Mouse (Mus musculus) left cerebral cortex, adult 2 months (tissue): Measurements from ENCODE around the gene Zfp62. TPM values are rescaled to one million over a fixed set of nuclear protein-coding genes. Genes with fewer than 3 reads are reported as not detected.

Experiments used
- DNase-seq, 2 experiments: peaks; one replicate each; pipeline ENCODE4 v3.0.0; 2021 to 2022; ENCODE audit warnings: low spot score in 2 of 2, mixed read lengths in 1 of 2; ENCODE audit errors: extremely low spot score in 1 of 2
- H3K27ac ChIP-seq: fragments of 200-600 bp; 2 replicates; pipeline ENCODE4 v1.8.1; 2022
- H3K4me3 ChIP-seq: fragments of 200-600 bp; 2 replicates; pipeline ENCODE4 v1.8.1; 2022
- CTCF ChIP-seq: fragments of 200-600 bp; IDR thresholded peaks from 2 replicates; pipeline ENCODE4 v1.8.1; 2022; ENCODE audit warnings: antibody characterized with exemption, mild to moderate bottlenecking, moderate library complexity
- intact Hi-C: fragments of 180-260 bp; cut with DNase I; formaldehyde crosslinking; loops from one replicate; pipeline ENCODE4 v1.15.1; 2025
- total RNA-seq, 2 experiments: library from RNA; stranded (reverse); gene quantifications; 2 replicates each; pipeline ENCODE4 v1.2.3; 2021

Zfp62 gene
- total RNA-seq, 2 experiments from 2014 or later = 53.1 to 58.1 TPM

DNA sequence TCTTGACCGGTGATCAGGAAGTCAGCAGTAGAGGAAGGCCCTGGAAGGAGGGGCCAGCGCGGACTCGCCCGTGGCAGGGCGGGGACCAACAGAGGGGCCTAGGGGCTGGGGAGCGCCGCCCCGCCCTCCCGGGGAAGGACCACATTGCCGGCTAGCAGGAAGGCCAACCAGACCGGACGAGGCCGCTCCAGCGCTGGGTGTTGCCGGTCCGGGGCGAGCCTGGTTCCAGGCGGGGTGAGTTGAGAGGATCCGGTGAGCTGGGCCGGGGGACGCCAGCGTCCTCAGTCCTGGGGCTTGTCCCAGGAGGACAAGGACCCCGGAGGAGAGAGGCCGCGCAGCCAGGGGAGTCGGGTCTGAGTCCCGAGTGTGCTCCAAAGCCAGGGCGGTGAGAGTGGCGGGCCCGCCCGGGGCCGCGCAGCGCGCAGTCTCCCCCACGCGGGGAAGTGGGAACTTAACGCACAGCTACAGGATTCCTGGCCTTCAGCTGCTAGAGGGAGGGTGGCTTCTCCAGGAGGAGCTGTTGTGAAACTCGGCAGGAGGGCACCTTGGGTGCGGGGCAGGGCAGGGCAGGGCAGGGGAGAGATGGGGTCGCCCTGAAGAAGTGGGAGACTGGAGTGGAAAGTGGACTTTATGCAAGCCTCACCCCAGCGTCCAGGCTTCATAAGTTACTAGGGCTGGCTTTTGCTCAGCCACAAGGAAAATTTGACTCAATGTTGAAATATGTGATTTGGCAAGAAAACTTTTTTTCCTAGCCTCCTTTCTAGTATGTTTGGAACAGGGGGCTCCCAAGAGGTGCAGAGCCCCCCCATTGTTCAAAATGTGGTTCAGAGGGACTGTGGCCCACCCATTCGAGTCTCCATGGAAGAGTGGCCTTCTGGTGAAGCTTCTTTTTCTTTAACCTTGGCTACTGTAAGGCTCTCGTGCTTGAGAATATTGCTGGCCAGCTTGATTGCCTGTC is 47.6 kb downstream of the Zfp62 start:
- TF ChIP-seq CTCF = peak; percentile 48
- intact Hi-C loops = loop anchor here (2.0 kb wide), 1 partner anchor 48 kb away; the partner anchor contains the start of gene Zfp62
- Histone ChIP-seq H3K4me3 (peak overlapping the region; percentile 90), H3K27ac (peak overlapping the region; percentile 85)
- DNase-seq = peak; percentile 59 to 74

DNA sequence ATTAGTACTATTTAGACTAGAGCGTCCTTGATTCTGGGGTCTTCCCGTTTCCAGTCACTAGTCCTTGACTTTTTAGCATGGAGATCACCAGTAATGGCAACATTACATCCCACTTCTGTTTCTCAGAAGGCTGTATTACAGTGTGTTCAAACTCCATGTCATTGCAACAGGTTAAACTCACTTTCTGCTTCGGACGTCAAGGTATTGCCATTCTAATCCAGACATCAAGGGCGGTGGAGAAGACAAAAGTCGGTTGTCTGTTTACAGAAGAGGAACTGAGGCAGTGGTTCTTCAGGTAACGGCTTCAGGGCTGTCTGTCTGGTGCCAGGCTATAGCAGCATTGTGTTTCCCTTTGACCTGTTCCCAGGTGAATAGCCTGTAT is 48.3 kb downstream of the Zfp62 start:
- Histone ChIP-seq H3K4me3 (no peak overlapping the region; the same call in 1 of the 2 replicates), H3K27ac (no peak overlapping the region)
- TF ChIP-seq CTCF = no peak
- no peak for DNase-seq
- intact Hi-C loops = loop anchor here (2.0 kb wide), 1 partner anchor 49 kb away; the partner anchor contains the start of gene Zfp62

DNA sequence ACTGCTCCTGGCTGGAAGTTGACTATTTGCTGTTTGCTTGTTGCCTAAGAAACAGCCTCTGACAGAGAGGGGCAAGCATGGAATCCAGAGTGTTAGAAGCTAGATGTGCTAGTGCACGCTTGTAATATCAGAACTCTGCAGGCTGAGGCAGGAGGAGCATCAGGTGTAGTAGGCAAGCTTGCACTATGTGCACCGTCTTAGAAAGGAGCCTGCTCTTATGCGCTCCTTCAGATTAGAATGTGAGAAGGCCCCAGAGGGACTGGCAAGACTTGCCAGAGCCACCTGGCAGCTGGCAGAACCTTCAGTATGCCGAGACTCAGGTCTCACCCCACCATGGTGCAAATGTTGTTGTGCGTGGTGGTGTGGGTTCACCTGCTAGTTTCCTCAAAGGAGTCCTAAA is 49.0 kb downstream of the Zfp62 start:
- intact Hi-C loops = no loop called here
- no peak overlapping the region for H3K4me3 ChIP-seq
- no peak overlapping the region for H3K27ac ChIP-seq
- no peak for DNase-seq
- no peak for TF ChIP-seq CTCF

DNA sequence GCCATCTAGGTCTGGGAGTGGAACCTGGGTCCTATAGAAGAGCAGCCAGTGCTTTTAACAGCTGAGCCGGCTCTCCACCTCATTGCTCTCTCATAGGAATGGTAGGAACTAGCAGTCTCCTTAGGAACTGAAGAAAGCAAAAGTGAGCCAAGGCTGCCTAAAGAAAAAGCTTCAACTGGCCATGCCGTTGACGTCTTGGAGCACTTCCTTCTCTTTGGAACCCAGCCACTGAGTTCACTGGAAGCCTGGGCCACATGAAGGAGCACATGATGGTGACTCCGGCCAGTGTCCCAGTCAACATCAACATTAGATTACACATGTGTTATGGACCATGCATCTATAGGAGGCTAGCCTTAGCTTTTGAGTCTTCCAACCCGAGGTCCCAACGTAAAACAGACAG is 49.9 kb downstream of the Zfp62 start:
- DNase-seq = no peak
- H3K27ac ChIP-seq = no peak overlapping the region
- intact Hi-C loops = no loop called here
- no peak for TF ChIP-seq CTCF
- H3K4me3 ChIP-seq = no peak overlapping the region

DNA sequence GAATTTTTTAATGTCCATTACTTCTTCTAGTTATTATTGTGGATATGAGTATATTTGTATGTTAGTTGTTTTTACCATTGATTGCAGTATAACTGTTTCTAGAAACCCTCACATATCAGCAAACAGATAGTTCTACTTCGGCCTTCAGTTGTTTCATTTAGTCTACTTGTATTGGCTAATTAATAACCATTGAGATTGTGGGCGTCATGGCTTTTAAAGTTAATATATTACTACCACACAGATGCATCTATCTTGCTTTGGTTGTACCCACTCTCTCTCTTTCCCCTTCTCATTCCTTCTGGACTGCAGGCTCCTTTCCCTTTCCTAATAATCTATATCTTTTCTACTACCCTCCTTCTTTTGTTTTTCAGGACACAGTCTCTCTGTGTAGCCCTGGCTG is 56.2 kb downstream of the Zfp62 start:
- H3K4me3 ChIP-seq = no peak overlapping the region
- no peak for TF ChIP-seq CTCF
- no peak for DNase-seq
- intact Hi-C loops = no loop called here
- H3K27ac ChIP-seq = no peak overlapping the region

DNA sequence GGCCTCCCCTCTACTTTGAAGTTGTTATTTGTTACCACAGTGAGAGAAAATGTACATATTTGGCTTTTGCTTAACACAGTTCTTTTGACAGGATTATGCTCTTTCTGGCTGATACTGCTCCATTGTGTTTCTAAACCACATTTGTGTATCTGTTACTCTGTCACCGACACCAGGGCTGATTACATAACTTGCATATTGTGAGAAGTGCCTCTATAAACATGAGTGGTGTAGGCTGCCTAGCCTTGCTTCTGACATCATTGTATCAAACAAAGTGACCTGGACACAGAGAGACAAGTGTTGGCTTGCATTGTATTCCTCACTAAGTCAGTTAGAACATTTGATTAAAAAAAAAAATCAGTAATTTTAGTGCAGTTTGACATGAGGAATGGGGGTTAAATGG is 56.7 kb downstream of the Zfp62 start:
- no peak for TF ChIP-seq CTCF
- DNase-seq = no peak
- intact Hi-C loops = no loop called here

DNA sequence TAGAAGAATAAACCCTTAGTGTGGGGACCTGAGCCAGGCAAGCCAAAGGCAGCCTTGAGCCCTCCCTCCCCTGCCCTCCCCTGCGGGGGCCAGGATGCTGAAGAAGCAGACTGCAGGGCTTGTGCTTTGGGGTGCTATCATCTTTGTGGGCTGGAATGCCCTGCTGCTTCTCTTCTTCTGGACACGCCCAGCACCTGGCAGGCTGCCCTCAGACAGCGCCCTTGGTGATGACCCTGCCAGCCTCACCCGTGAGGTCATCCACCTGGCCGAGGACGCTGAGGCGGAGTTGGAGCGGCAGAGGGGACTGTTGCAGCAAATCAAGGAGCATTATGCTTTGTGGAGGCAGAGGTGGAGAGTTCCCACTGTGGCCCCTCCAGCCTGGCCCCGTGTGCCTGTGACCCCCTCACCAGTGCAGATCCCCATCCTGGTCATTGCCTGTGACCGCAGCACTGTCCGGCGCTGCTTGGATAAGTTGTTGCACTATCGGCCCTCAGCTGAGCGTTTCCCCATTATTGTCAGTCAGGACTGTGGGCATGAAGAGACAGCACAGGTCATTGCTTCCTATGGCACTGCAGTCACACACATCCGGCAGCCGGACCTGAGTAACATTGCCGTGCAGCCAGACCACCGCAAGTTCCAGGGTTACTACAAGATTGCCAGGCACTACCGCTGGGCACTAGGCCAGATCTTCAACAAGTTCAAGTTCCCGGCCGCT is 57.7 kb downstream of the Zfp62 start:
- no peak overlapping the region for H3K27ac ChIP-seq

More for the DNA sequence above, 56.7 kb downstream of the Zfp62 start:
- H3K4me3 ChIP-seq = no peak overlapping the region
- no peak overlapping the region for H3K27ac ChIP-seq

DNA sequence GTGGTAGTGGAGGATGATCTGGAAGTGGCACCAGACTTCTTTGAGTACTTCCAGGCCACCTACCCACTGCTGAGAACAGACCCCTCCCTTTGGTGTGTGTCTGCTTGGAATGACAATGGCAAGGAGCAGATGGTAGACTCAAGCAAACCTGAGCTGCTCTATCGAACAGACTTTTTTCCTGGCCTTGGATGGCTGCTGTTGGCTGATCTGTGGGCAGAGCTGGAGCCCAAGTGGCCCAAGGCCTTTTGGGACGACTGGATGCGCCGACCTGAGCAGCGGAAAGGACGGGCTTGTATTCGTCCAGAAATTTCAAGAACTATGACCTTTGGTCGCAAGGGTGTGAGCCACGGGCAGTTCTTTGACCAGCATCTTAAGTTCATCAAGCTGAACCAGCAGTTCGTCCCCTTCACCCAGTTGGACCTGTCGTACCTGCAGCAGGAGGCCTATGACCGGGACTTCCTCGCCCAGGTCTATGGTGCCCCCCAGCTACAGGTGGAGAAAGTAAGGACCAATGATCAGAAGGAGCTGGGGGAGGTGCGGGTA is 58.3 kb downstream of the Zfp62 start:
- no peak for DNase-seq
- no peak overlapping the region for H3K4me3 ChIP-seq
- no peak overlapping the region for H3K27ac ChIP-seq
- TF ChIP-seq CTCF = no peak
- intact Hi-C loops = no loop called here

More for the DNA sequence above, 57.7 kb downstream of the Zfp62 start:
- TF ChIP-seq CTCF = no peak
- intact Hi-C loops = no loop called here
- H3K4me3 ChIP-seq = no peak overlapping the region
- no peak for DNase-seq

DNA sequence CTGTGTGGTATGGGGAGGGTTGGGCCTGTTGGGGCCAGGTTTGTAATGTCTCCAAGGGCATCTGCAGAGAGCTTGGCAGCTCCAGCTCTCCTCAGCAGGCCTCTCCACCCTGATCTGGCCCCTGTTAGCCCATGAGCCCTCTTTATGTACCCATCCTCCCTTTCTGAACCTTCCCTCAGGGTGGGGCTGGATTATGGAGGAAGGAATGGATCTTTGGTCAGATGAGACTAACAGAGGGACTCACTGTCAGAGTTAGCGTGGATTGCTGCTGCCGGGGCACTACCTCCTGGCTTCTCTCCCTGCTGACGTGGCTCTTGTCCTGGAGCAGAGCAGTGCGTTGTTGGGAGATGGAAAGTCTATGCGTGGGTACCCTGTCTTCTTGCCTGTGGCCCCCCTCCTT is 59.2 kb downstream of the Zfp62 start:
- TF ChIP-seq CTCF = no peak
- Histone ChIP-seq H3K27ac (no peak overlapping the region), H3K4me3 (no peak overlapping the region)
- intact Hi-C loops = no loop called here
- no peak for DNase-seq

DNA sequence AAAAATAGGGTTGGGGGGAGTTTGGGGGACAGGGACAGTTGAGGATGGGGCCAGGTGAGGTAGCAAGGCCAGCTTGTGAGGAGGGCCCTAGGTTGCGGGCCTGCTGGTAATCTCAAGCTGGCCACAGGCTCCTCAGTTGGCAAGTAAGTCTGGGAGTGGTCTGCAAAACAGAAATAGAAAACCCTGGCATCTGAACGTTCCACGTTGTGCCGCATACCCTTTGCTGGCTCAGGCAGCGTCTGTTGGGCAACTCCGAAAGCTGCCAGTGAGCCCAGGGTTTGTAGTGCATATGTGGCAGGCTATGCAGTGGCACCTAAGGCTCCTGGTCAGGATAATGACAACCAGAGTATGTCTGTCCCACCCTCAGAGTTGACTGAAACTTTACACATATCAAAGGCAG is 60.1 kb downstream of the Zfp62 start:
- no peak for TF ChIP-seq CTCF
- intact Hi-C loops = no loop called here
- no peak for DNase-seq
- H3K4me3 ChIP-seq = no peak overlapping the region
- H3K27ac ChIP-seq = no peak overlapping the region

DNA sequence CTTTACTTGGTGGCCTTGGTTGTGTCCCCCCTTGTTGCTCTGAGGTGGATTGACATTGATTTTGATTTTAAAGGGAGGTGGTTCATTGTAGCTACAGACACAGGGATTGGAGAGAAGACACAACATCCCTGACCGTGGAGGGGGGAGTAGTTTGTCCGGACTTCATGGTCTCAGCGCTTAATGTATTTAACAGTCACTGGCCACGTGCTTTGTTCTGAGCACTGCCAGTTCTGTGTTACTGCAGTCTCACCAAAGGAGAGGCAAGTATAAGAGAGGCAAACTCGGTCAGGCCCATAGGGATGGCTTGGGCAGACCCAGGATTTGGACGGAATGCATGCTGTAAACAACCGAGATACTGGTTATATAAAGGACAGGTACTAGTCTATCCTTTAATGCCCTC is 61.0 kb downstream of the Zfp62 start:
- no peak for DNase-seq
- H3K27ac ChIP-seq = no peak overlapping the region
- H3K4me3 ChIP-seq = no peak overlapping the region
- intact Hi-C loops = no loop called here
- TF ChIP-seq CTCF = no peak

DNA sequence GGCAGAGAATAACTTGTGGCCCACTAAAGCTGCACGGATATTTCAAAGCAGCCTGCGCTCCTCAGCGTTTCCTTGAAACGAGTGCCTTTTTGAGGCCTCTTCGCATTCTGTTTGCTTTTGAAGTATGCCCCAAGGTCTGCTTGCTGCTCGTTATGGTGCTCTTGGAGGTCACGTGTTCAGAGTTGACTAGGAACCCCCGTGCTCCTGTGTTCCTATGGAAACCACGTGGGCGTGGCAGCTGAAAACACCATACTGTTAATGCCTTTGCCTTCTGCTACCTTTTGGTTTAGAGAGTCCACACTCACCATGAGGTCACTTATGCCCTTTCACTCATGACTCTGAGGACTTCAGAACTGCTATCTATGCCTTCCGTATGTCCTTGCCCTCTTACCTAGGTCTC is 61.5 kb downstream of the Zfp62 start:
- Histone ChIP-seq H3K27ac (no peak overlapping the region), H3K4me3 (no peak overlapping the region)
- DNase-seq = no peak
- intact Hi-C loops = loop anchor here (5.0 kb wide), 1 partner anchor 392 kb away; the partner anchor contains the start of gene Irgm1
- no peak for TF ChIP-seq CTCF
